Mouse (Mus musculus) cerebellum, postnatal 10 days (tissue): ENCODE data around the gene Tor4a.
A peak's percentile ranks its signal among the peaks of the same experiment; 100 is the strongest.

ENCODE experiments used
- DNase-seq, 2 experiments: peaks; one replicate each; pipeline ENCODE4 v3.0.0; 2021; ENCODE audit warnings: mixed read lengths in 2 of 2

Tor4a gene

GRCm38 (mm10) chr2:25185625-25186574 is 10.8 kb downstream of the Tor4a start:
- peak; percentile 73 to 75 for DNase-seq

GRCm38 (mm10) chr2:25184496-25184895 is 12.2 kb downstream of the Tor4a start:
- no peak for DNase-seq

GRCm38 (mm10) chr2:25183336-25183735 is 13.3 kb downstream of the Tor4a start:
- DNase-seq: no peak

DNA sequence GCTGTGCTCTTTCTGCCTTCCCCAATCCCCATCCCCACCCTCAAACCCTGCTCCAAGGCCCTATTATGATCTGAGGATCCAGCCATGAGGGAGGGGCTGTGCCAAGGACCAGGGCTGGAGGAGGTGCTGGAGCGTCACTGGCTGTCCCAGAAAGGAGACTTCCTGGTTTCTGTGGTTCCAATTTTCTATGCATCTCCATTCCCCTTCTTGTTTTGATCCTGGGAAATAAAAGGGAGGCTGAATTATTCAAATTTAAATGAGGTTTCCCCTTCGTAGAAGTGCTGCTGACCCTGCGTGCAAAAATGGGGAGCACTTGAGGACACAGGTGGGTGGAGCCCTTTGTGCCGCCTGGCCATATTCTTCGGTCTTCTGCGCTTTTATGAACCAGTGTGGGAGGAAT is 14.0 kb downstream of the Tor4a start:
- DNase-seq: no peak

GRCm38 (mm10) chr2:25181891-25182397 is 14.7 kb downstream of the Tor4a start:
- DNase-seq: peak in 1 of 2 experiments; percentile 64

DNA sequence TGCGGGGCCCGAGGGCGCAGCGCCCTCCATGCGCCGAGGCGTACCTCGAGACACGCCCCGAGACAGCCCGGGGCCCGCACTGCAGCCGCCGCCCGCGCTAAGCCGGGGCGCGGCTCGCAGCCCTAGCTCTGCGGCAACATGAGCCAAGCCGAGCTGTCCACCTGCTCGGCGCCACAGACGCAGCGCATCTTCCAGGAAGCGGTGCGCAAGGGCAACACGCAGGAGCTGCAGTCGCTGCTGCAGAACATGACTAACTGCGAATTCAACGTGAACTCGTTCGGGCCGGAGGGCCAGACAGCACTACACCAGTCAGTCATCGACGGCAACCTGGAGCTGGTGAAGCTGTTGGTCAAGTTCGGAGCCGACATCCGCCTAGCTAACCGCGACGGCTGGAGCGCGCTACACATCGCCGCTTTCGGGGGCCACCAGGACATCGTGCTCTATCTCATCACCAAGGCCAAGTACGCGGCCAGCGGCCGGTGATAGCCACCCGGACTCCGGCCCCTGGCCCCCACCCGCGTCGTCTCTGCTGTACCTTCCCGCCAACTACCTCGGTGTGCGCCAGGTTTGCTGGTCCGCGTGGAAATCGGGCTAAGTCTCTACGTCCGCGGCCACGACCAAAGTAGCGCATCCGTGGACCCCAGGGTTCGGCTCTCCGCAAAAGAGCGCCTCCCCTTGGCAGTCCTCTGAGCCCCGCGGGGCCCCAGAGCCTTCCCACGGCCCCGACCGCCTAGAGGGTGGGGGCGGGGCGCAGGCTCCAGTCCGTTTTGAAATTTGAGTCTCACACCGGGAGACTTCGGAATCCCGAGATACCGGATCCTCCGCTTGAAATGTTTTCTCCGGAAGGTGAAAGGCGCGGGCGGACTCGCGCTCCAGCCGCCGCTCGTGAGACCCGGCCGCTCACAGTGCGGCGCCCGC is 15.5 kb downstream of the Tor4a start:
- peak; percentile 63 to 71 for DNase-seq

DNA sequence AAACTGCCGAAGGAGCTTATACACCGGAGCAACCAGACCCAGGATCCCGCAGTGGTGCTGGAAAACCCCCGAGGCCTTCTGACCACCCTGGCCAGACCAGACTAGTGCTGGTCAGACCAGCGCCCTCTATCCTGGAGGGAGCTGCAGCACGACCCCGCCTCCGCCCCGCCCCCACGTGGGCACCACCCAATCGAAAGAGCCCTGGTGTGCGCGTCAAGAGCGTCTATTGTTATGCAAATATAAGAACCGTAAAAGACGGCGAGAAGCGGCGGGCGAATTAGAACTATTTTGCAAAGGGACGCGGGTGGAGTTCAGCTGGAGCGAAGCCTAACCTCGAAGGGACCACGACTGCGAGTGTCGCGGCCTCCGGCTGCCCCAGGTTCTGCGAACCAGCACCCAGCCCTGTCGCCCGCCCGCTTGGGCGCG is 16.2 kb downstream of the Tor4a start, which contains the start of gene Nrarp:
Gene Nrarp, plus strand, starts transcription at position 281 of the 426 bp plus-strand sequence.
- peak; percentile 96 to 97 for DNase-seq

- DNase-seq: no peak
Observed at GRCm38 (mm10) chr2:25179566-25180217, 17.0 kb downstream of the Tor4a start.

DNA sequence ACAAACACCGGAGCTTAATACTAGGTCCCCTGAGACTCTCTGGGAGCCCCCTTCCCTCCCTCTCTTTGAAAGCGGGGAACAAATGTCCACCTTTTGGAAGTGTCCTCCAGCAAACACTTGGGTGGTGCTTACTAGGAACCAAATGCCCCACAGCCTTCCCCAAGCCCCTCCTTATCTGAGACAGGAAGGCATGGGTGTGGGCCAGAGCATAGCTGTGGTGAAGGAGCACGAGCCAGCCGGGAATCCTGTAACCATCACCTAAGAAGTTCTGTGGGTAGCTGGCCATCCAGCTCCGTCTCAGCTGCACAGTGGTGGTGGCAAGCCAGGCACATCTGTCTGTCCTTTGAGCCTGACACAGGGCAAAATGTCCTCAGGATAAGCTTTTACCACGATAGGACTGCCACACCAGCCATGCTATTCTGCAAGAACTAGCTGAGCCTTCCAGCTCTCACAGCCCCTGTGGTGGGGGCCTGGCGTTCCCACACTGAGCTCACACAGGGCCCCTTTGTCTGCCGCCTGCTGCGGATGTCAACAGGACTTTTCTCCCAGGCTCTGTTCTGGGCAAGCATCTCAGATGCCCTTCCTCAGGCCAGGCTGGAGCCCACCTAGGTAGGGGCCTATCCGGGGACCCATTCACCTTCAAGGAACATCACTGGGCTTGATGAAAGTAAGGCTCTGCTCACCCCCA is 18.3 kb downstream of the Tor4a start:
- DNase-seq: peak in 1 of 2 experiments; percentile 52

- peak; percentile 77 to 81 for DNase-seq
Observed at GRCm38 (mm10) chr2:25177685-25178084, 19.0 kb downstream of the Tor4a start.

- DNase-seq: no peak
Observed at GRCm38 (mm10) chr2:25177076-25177475, 19.6 kb downstream of the Tor4a start.

DNA sequence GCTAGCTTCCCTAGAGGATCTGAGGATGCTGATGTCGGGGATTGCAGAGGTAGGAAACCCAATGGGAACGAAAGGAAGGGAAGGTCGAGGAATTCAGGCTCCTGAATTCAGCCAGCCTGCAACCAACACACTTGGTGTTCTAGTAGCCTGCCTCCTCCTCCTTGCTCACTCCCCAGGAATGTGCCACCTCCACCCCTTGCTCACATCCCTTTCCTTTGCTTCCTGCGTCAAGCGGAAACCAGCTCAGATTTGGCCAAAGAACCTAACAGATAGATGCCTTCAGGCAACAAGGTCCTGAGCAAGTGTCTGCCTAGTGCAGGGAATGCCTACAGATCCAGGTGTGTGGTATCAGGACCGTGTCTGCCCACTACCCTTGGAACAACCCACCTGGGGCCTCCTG is 20.1 kb downstream of the Tor4a start:
- DNase-seq: no peak

DNA sequence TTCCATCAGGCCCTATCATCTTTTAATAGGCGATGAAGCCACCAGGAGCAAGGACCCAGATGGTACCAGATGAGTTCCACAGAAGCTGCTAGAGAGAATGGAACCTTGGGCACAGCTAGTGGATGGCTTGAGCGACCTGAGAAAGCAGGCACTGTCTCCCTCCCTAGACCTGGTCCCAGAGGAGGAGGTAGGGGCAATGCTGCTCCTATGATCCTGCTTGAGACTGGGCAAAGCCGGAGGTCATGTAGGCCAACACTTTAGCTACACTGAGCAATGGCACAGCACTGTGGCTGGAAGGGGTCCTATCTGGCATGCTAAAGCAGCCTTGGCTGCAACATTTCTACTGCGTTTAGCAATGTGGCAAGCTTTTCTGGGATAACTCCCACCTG is 21.0 kb downstream of the Tor4a start:
- peak in 1 of 2 experiments; percentile 47 for DNase-seq

- DNase-seq: peak in 1 of 2 experiments; percentile 4
Observed at GRCm38 (mm10) chr2:25174866-25175689, 21.6 kb downstream of the Tor4a start.

GRCm38 (mm10) chr2:25173821-25174220 is 22.9 kb downstream of the Tor4a start:
- no peak for DNase-seq

GRCm38 (mm10) chr2:25172629-25173028 is 24.1 kb downstream of the Tor4a start:
- peak in 1 of 2 experiments; percentile 20 for DNase-seq

DNA sequence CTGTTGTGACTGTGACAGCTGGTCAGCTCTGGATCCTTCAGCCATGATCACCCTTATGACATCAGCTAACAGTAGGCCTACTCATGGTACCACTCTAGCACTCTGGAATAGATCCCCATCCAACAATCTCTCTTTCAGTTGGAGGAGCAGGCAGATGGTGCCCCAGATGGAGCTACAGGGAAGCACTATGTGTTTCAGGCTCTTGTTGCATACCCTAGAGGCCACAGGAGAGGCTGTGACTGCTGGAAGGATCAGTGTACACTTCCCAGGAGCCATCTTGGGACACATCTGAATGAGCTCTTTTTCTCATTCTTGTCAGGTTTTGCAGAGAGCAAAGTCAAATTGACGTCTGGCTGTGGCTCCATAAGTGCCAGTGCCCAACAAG is 24.9 kb downstream of the Tor4a start:
- peak; percentile 68 to 76 for DNase-seq

GRCm38 (mm10) chr2:25171101-25171768 is 25.5 kb downstream of the Tor4a start:
- DNase-seq: peak; percentile 58 to 64

GRCm38 (mm10) chr2:25170326-25171100 is 26.2 kb downstream of the Tor4a start:
- DNase-seq: peak; percentile 69 to 73
